Mouse (Mus musculus) embryonic fibroblast, embryonic 13.5 days (primary cell): ENCODE results near the gene Esrrb. TPM values are rescaled to one million over a fixed set of nuclear protein-coding genes. Genes with fewer than 3 reads are reported as not detected.

Experiments used
- H3K27ac ChIP-seq: 2 replicates; pipeline ENCODE4 v1.5.1; 2012; ENCODE audit warnings: low read length, control low read depth, inconsistent platforms; ENCODE audit not compliant: insufficient read depth
- H3K4me1 ChIP-seq: 2 replicates; pipeline ENCODE4 v1.6.1; 2011; ENCODE audit warnings: low read length; ENCODE audit not compliant: control insufficient read depth, insufficient read depth
- H3K4me3 ChIP-seq: 2 replicates; pipeline ENCODE4 v1.5.1; 2011; ENCODE audit warnings: mild to moderate bottlenecking, control low read depth, low read length; ENCODE audit not compliant: insufficient read depth
- CTCF ChIP-seq: IDR thresholded peaks from 2 replicates; pipeline ENCODE4 v1.5.1; 2011; ENCODE audit warnings: mild to moderate bottlenecking, control low read depth, low read length, moderate library complexity, borderline replicate concordance; ENCODE audit not compliant: insufficient read depth
- POLR2A ChIP-seq: IDR thresholded peaks from 2 replicates; pipeline ENCODE4 v1.6.1; 2011; ENCODE audit warnings: low read depth, mild to moderate bottlenecking, control low read depth, low read length, moderate library complexity
- polyA plus RNA-seq: library from polyadenylated mRNA; stranded (reverse); fragments of >200 nt; gene quantifications from 2 replicates; pipeline ENCODE4 v1.2.4, GENCODE M21; 2011; ENCODE audit warnings: low read depth; ENCODE audit not compliant: missing spikeins, insufficient read length

Gene Esrrb
- polyA plus RNA-seq, 1 experiment = not detected

DNA sequence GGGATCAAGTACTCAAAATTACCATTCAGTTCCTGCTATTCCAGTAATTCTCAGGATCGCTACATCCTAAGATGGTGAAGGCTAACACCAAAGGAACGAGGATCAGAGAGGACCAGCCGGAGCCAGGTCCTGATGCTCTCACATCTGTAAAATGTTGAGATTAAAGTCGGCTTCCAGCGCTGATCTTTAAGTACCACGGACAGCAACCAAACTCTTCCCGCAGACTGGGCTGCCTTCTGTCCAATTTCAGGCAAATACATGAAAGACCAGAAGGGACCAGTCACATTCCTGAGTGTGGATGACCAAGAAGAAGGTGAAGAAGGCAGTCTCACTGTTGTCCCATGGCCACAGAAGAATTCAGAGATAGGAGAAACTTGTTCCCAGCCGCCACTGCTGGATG lies 186.9 kb downstream of the Esrrb start:
- no peak overlapping the region for H3K4me3 ChIP-seq
- H3K4me1 ChIP-seq = no peaks in the 10 kb centered on the region
- no peak overlapping the region for H3K27ac ChIP-seq
- TF ChIP-seq CTCF = no peak
- no peak for TF ChIP-seq POLR2A

- TF ChIP-seq POLR2A = no peak
- no peak for TF ChIP-seq CTCF
- no peaks in the 10 kb centered on the region for H3K4me1 ChIP-seq
- H3K4me3 ChIP-seq = no peak overlapping the region
- no peak overlapping the region for H3K27ac ChIP-seq
Observed at GRCm38 (mm10) chr12:86553037-86553436, 192.1 kb downstream of the Esrrb start.

DNA sequence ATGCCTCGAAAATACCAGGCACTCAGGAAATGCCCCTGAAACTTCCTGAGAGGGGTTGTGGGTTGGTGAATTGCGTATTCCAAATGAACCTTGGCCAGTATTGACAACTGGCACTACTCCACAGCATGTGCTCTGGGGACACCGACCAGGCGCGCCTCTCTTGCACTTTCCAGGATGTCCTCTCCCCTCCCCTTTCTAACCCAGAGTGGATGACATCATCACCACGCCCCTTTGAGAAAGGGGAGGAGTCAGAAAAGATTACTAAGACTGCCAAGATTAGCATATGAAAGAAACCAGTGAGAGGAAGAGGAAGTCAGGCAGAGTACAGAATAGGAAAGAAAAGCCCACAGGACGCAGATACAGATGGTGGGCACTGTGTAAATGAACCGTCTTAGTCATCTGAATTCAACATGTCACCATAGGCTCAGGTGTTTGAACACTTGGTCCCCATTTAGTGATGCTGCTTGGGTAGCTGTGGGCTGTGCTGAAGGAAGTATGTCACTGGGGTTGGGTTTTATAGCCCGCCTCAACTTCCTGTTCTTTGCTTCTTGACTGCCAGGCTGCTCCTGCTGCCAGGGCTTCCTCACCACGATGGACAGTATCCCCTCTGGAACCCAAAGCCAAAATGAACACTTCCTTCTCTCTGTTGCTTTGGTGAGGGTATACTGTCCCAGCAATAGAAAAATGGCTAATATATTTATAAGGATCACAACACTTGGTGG lies 196.0 kb downstream of the Esrrb start:
- no peaks in the 10 kb centered on the region for H3K4me1 ChIP-seq

DNA sequence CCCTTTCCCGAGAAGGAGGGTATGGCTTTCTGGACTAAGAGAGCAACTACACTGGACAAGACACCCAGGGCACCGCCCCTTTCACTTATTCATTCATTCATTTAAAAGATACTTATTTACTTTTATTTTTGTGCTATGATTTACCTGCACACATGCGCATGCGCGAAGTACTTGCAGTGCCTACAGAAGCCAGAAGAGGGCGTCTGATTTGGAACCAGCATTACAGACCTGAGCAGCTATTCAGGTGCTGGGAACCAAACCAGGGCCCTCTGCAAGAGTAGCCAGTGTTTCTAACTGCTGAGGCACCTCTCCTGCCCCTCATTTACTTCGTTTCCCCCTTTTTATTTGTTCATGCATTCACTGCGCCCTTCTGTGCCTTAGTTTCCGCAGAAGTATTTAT lies 198.0 kb downstream of the Esrrb start:
- Histone ChIP-seq H3K27ac (no peak overlapping the region), H3K4me3 (no peak overlapping the region), H3K4me1 (no peaks in the 10 kb centered on the region)
- TF ChIP-seq CTCF (no peak), POLR2A (no peak)

More for the DNA sequence above, 196.0 kb downstream of the Esrrb start:
- H3K4me3 ChIP-seq = no peak overlapping the region
- TF ChIP-seq POLR2A (no peak), CTCF (no peak)
- H3K27ac ChIP-seq = no peak overlapping the region

DNA sequence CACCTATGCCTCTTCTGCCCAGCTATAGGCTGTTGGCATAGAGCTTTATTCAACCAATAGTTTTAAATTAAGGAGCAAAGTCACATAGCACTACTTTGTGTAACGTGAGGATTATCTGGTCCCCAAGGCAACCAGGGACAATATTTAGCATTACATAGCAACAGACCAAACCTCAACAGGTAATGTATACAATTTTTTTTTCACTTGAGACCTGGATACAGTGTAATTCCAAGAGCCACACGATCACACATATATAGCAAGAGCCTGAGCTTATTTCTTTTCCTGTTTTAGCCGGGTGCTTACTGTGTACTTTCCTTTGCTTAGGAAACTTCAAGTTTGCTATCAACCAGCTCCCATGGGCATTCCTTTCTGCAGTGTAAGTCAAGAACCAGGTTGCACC lies 201.8 kb downstream of the Esrrb start:
- Histone ChIP-seq H3K4me3 (no peak overlapping the region), H3K4me1 (no peaks in the 10 kb centered on the region), H3K27ac (no peak overlapping the region)
- TF ChIP-seq CTCF = no peak
- no peak for TF ChIP-seq POLR2A

GRCm38 (mm10) chr12:86565996-86566395 lies 205.1 kb downstream of the Esrrb start:
- Histone ChIP-seq H3K4me1 (no peaks in the 10 kb centered on the region), H3K4me3 (no peak overlapping the region)
- TF ChIP-seq POLR2A (no peak), CTCF (no peak)

More at GRCm38 (mm10) chr12:86565996-86566395, 205.1 kb downstream of the Esrrb start:
- no peak overlapping the region for H3K27ac ChIP-seq

Other genes starting within 250 kb of the Esrrb start
- 20.9 and 21.2 TPM in 2 replicates for gene Gpatch2l, start 119.3 kb upstream of the Esrrb start, polyA plus RNA-seq